Mouse (Mus musculus) myocyte (in vitro differentiated cells): ENCODE measurements around the gene Hes6.

Source experiments
- CEBPB ChIP-seq: IDR thresholded peaks from 2 replicates; pipeline ENCODE4 v1.6.1; 2011; ENCODE audit warnings: mild to moderate bottlenecking, moderate library complexity; ENCODE audit not compliant: poor library complexity, insufficient read depth, severe bottlenecking
- E2F4 ChIP-seq: IDR thresholded peaks from one replicate; pipeline ENCODE4 v1.6.1; 2011; ENCODE audit warnings: mild to moderate bottlenecking, control low read depth, moderate library complexity; ENCODE audit not compliant: insufficient read depth
- MYOD1 ChIP-seq, 3 experiments: IDR thresholded peaks; one replicate each; pipeline ENCODE4 v1.6.1; 2011; ENCODE audit warnings: control low read depth in 2 of 3, low read depth in 2 of 3, mild to moderate bottlenecking in 2 of 3, moderate library complexity in 1 of 3; ENCODE audit not compliant: insufficient read length in 2 of 3, control insufficient read depth in 1 of 3
- POLR2A ChIP-seq: IDR thresholded peaks from one replicate; pipeline ENCODE4 v1.6.1; 2011; ENCODE audit warnings: low read depth, mild to moderate bottlenecking, control low read depth, moderate library complexity; ENCODE audit not compliant: insufficient read length
- SRF ChIP-seq: IDR thresholded peaks from one replicate; pipeline ENCODE4 v1.6.1; 2011; ENCODE audit warnings: low read depth; ENCODE audit not compliant: control insufficient read depth, insufficient read length
- TCF12 ChIP-seq: IDR thresholded peaks from one replicate; pipeline ENCODE4 v1.6.1; 2011; ENCODE audit warnings: mild to moderate bottlenecking, control low read depth; ENCODE audit not compliant: poor library complexity, insufficient read depth, severe bottlenecking
- USF1 ChIP-seq: IDR thresholded peaks from one replicate; pipeline ENCODE4 v1.6.1; 2011; ENCODE audit warnings: low read depth, mild to moderate bottlenecking, control low read depth, moderate library complexity

DNA sequence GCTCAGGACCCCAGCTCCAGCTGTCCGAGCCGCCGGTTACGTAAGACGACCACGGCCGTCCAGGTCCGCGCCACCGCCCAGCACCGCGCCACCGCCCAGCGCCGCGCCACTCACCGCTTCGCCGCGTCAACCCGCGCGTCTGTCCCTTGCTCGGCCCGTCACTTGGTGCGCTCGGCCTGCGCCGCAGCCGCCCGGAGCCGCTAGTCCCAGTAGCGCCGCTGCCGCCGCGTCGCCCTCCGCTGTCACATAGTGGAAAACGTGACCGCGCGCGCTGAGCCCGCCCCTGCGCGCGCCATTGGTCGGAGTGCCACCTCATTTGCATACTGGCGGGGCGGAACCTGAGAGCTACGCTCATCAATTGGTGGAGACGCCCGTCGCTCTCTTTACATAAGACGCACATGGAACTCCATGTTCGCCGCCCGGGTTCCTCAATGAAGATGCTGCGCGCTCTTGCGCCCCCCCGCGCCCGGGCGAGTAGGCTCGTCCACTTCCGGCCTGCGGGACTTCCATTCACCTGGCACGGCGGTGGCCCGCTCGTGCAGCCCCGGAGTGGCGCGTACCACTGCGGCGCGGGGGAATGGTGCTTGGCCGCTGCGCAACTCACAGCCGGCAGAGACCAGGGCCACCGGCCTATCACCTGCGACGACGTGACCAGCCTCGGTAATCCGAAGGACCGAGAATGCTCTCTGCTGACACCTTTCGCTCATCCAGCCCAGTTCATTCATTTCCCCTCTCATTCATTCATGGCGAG is 45.4 kb upstream of the Hes6 start, which contains the start of gene Per2:
- TF ChIP-seq POLR2A (peak; percentile 58), E2F4 (no peak), CEBPB (no peak), USF1 (no peak), TCF12 (no peak), MYOD1 (IDR thresholded peaks at IDR 0.05; ENCODE audit: control insufficient read depth in 1 of 3, insufficient read length in 2 of 3, low read depth in 2 of 3) (peak in 2 of 3 experiments; percentile 30 to 70), SRF (no peak)
